Mouse (Mus musculus) liver, embryonic 15.5 days (tissue): ENCODE results near the gene Pmpcb. TPM values are rescaled to one million over a fixed set of nuclear protein-coding genes. Genes with fewer than 3 reads are reported as not detected.
"Not testable (repeated sequence)": the region's sequence is repeated elsewhere in the genome, so short reads cannot be mapped to it uniquely, and the experiment has no call there.

Experiments
- ATAC-seq: fragments of 200-750 bp; cut with Nextera tagmentation; 2 replicates; pipeline ENCODE4 v1.8.0; 2017; ENCODE audit warnings: moderate number of reproducible peaks, mild to moderate bottlenecking, moderate library complexity; ENCODE audit not compliant: insufficient read depth
- H3K27ac ChIP-seq: fragments of 300-500 bp; sonication (generic); replicated peaks from 2 replicates; pipeline ENCODE4 v1.5.1; 2015; ENCODE audit warnings: mild to moderate bottlenecking, inconsistent platforms
- H3K27me3 ChIP-seq: fragments of 300-500 bp; sonication (generic); 2 replicates; pipeline ENCODE4 v1.6.1; 2015; ENCODE audit warnings: mild to moderate bottlenecking, inconsistent platforms
- H3K36me3 ChIP-seq: fragments of 300-500 bp; sonication (generic); replicated peaks from 2 replicates; pipeline ENCODE4 v1.6.1; 2015; ENCODE audit warnings: moderate library complexity, mild to moderate bottlenecking, inconsistent platforms
- H3K4me1 ChIP-seq: fragments of 300-500 bp; sonication (generic); replicated peaks from 2 replicates; pipeline ENCODE4 v1.6.1; 2015; ENCODE audit warnings: inconsistent platforms
- H3K4me2 ChIP-seq: fragments of 300-500 bp; sonication (generic); 2 replicates; pipeline ENCODE4 v1.6.1; 2015; ENCODE audit warnings: moderate library complexity, mild to moderate bottlenecking, inconsistent platforms
- H3K4me3 ChIP-seq: fragments of 300-500 bp; sonication (generic); replicated peaks from 2 replicates; pipeline ENCODE4 v1.5.1; 2015; ENCODE audit warnings: mild to moderate bottlenecking, inconsistent platforms
- H3K9ac ChIP-seq: fragments of 300-500 bp; sonication (generic); 2 replicates; pipeline ENCODE4 v1.6.1; 2015; ENCODE audit warnings: moderate library complexity, mild to moderate bottlenecking, inconsistent platforms
- H3K9me3 ChIP-seq: fragments of 300-500 bp; sonication (generic); replicated peaks from 2 replicates; pipeline ENCODE4 v1.6.1; 2016; ENCODE audit warnings: inconsistent platforms
- WGBS: fragments of 180-500 bp; shearing (Covaris S2); methylation state at CpG from one replicate; pipeline ENCODE4 v1.1.7; 2015; ENCODE audit warnings: mixed read lengths; ENCODE audit not compliant: insufficient replicate concordance; 5-methylcytosine and 5-hydroxymethylcytosine counted together
- polyA plus RNA-seq: library from polyadenylated mRNA; unstranded; fragments of >200 nt; fragmentation: Nextera tagmentation; extraction: Ambion mirVana; gene quantifications from 2 replicates; pipeline ENCODE4 v1.2.1, GENCODE M21; 2015

Gene Pmpcb
- 38.9 and 44.4 TPM in 2 replicates for polyA plus RNA-seq

GRCm38 (mm10) chr5:21736956-21737585 lies at the start of gene Pmpcb:
Pmpcb (plus strand) TSS chr5:21737141.
- under 1% methylated on average over 42 of the region's 42 CpGs for WGBS
- no peaks in the 10 kb centered on the region for H3K27me3 ChIP-seq
- H3K27ac ChIP-seq: peak within 1 kb of the TSS; percentile 80
- H3K36me3 ChIP-seq: peaks cover 27% of the 10 kb centered on the region
- ATAC-seq: peak; percentile 79
- no peaks in the 10 kb centered on the region for H3K9me3 ChIP-seq
- H3K4me2 ChIP-seq: peak within 1 kb of the TSS; percentile 81
- H3K4me1 ChIP-seq: peaks cover 20% of the 10 kb centered on the region
- H3K4me3 ChIP-seq: peak within 1 kb of the TSS; percentile 97
- peak within 1 kb of the TSS; percentile 91 for H3K9ac ChIP-seq

- Histone ChIP-seq H3K4me1 (no peaks in the 10 kb centered on the region), H3K9me3 (no peaks in the 10 kb centered on the region), H3K36me3 (no peaks in the 10 kb centered on the region), H3K27ac (no peak overlapping the region), H3K4me2 (no peak overlapping the region), H3K9ac (no peak overlapping the region), H3K4me3 (no peak overlapping the region), H3K27me3 (no peaks in the 10 kb centered on the region)
- 75% methylated on average over 5 of the region's 5 CpGs for WGBS
- no peak for ATAC-seq
These were observed 44.7 kb upstream of the Pmpcb start for GRCm38 (mm10) chr5:21692230-21692629.

- Histone ChIP-seq H3K27me3 (no peaks in the 10 kb centered on the region), H3K9me3 (no peaks in the 10 kb centered on the region), H3K4me3 (no peak overlapping the region), H3K27ac (no peak overlapping the region), H3K9ac (no peak overlapping the region), H3K36me3 (no peaks in the 10 kb centered on the region), H3K4me2 (no peak overlapping the region), H3K4me1 (no peaks in the 10 kb centered on the region)
- WGBS: 36% methylated on average over 3 of the region's 3 CpGs
- no peak for ATAC-seq
These were observed 43.5 kb upstream of the Pmpcb start for GRCm38 (mm10) chr5:21693372-21693870.

- no peak overlapping the region for H3K9ac ChIP-seq
- 38% methylated on average over 3 of the region's 3 CpGs for WGBS
- no peak overlapping the region for H3K4me3 ChIP-seq
- no peak overlapping the region for H3K4me2 ChIP-seq
- no peaks in the 10 kb centered on the region for H3K4me1 ChIP-seq
- H3K36me3 ChIP-seq: no peaks in the 10 kb centered on the region
- H3K27ac ChIP-seq: no peak overlapping the region
- no peaks in the 10 kb centered on the region for H3K27me3 ChIP-seq
- H3K9me3 ChIP-seq: no peaks in the 10 kb centered on the region
- no peak for ATAC-seq
These were observed 42.0 kb upstream of the Pmpcb start for GRCm38 (mm10) chr5:21694854-21695490.

- not testable (repeated sequence) for H3K27me3 ChIP-seq, H3K36me3 ChIP-seq, H3K9ac ChIP-seq, H3K9me3 ChIP-seq, H3K27ac ChIP-seq, H3K4me3 ChIP-seq, ATAC-seq, H3K4me2 ChIP-seq
- 80% methylated on average over 3 of the region's 3 CpGs for WGBS
- peaks cover 30% of the 10 kb centered on the region for H3K4me1 ChIP-seq
These were observed 37.4 kb upstream of the Pmpcb start for GRCm38 (mm10) chr5:21699555-21699954.

GRCm38 (mm10) chr5:21700272-21700821 lies 36.6 kb upstream of the Pmpcb start:
- Histone ChIP-seq H3K27me3 (no peaks in the 10 kb centered on the region), H3K27ac (no peak overlapping the region), H3K4me3 (peak overlapping the region; percentile 85), H3K4me2 (peak overlapping the region; percentile 96), H3K9me3 (no peaks in the 10 kb centered on the region), H3K4me1 (peaks cover 30% of the 10 kb centered on the region), H3K36me3 (no peaks in the 10 kb centered on the region), H3K9ac (peak overlapping the region; percentile 74; the same call in 1 of the 2 replicates)
- ATAC-seq: no peak
- whole genome bisulfite sequencing: 28% methylated on average over 10 of the region's 10 CpGs

GRCm38 (mm10) chr5:21700934-21701333 lies 36.0 kb upstream of the Pmpcb start:
- H3K9me3 ChIP-seq: no peaks in the 10 kb centered on the region
- H3K9ac ChIP-seq: peak overlapping the region; percentile 74
- peaks cover 30% of the 10 kb centered on the region for H3K4me1 ChIP-seq
- peak overlapping the region; percentile 85 for H3K4me3 ChIP-seq
- H3K36me3 ChIP-seq: no peaks in the 10 kb centered on the region
- peak; percentile 14 for ATAC-seq
- H3K27me3 ChIP-seq: no peaks in the 10 kb centered on the region
- under 1% methylated on average over 22 of the region's 22 CpGs for WGBS
- no peak overlapping the region; the same call in none of the 2 replicates for H3K27ac ChIP-seq
- peak overlapping the region; percentile 96 for H3K4me2 ChIP-seq

- Histone ChIP-seq H3K27me3 (no peaks in the 10 kb centered on the region), H3K4me2 (peak within 1 kb of the TSS; percentile 96), H3K36me3 (no peaks in the 10 kb centered on the region), H3K9me3 (no peaks in the 10 kb centered on the region), H3K4me3 (peak within 1 kb of the TSS; percentile 85), H3K9ac (peak within 1 kb of the TSS; percentile 86), H3K4me1 (peaks cover 30% of the 10 kb centered on the region), H3K27ac (peak within 1 kb of the TSS; percentile 94)
- WGBS: under 1% methylated on average over 56 of the region's 59 CpGs
- peak; percentile 99 for ATAC-seq
These were observed 35.5 kb upstream of the Pmpcb start, which contains the start of gene Napepld for GRCm38 (mm10) chr5:21701351-21702008. Napepld (minus strand) TSS chr5:21701396.

- 48% methylated on average over 2 of the region's 2 CpGs for WGBS
- Histone ChIP-seq H3K4me3 (peak overlapping the region; percentile 85), H3K9ac (peak overlapping the region; percentile 86), H3K9me3 (no peaks in the 10 kb centered on the region), H3K4me2 (peak overlapping the region; percentile 96), H3K27me3 (no peaks in the 10 kb centered on the region), H3K4me1 (peaks cover 30% of the 10 kb centered on the region), H3K36me3 (no peaks in the 10 kb centered on the region), H3K27ac (peak overlapping the region; percentile 94)
- no peak for ATAC-seq
These were observed 35.0 kb upstream of the Pmpcb start for GRCm38 (mm10) chr5:21702009-21702364.

- ATAC-seq: no peak
- no peak overlapping the region; the same call in 1 of the 2 replicates for H3K27ac ChIP-seq
- peaks cover 30% of the 10 kb centered on the region for H3K4me1 ChIP-seq
- 0 out of 2 replicates have a peak overlapping the region, but pooled peaks have one; percentile 9 for H3K4me2 ChIP-seq
- no peak overlapping the region for H3K4me3 ChIP-seq
- 63% methylated on average over 6 of the region's 6 CpGs for WGBS
- no peaks in the 10 kb centered on the region for H3K9me3 ChIP-seq
- H3K9ac ChIP-seq: no peak overlapping the region
- no peaks in the 10 kb centered on the region for H3K36me3 ChIP-seq
- no peaks in the 10 kb centered on the region for H3K27me3 ChIP-seq
These were observed 34.0 kb upstream of the Pmpcb start for GRCm38 (mm10) chr5:21702873-21703475.
